Mouse (Mus musculus): ENCODE measurements around the gene Cops8.

Cops8 gene

GRCm38 (mm10) chr1:90602759-90603560 is at the start of gene Cops8:
Gene Cops8, plus strand, starts transcription at chr1:90602981.
- peak; percentile 94 to 97 for DNase-seq (ENCODE audit: low spot score in 2 of 2)

- no peak for DNase-seq (ENCODE audit: low spot score in 2 of 2)
These were observed 45.6 kb upstream of the Cops8 start for GRCm38 (mm10) chr1:90557140-90557539.

- no peak for DNase-seq (ENCODE audit: low spot score in 2 of 2)
These were observed 41.6 kb upstream of the Cops8 start for GRCm38 (mm10) chr1:90560942-90561726.

- DNase-seq (ENCODE audit: low spot score in 2 of 2): no peak
These were observed 38.8 kb upstream of the Cops8 start for GRCm38 (mm10) chr1:90563945-90564344.

GRCm38 (mm10) chr1:90566664-90567440 is 35.9 kb upstream of the Cops8 start:
- DNase-seq (ENCODE audit: low spot score in 2 of 2): no peak

GRCm38 (mm10) chr1:90573831-90574230 is 28.9 kb upstream of the Cops8 start:
- no peak for DNase-seq (ENCODE audit: low spot score in 2 of 2)

GRCm38 (mm10) chr1:90574845-90575244 is 27.9 kb upstream of the Cops8 start:
- no peak for DNase-seq (ENCODE audit: low spot score in 2 of 2)

GRCm38 (mm10) chr1:90577417-90577816 is 25.4 kb upstream of the Cops8 start:
- no peak for DNase-seq (ENCODE audit: low spot score in 2 of 2)

GRCm38 (mm10) chr1:90582635-90583034 is 20.1 kb upstream of the Cops8 start:
- no peak for DNase-seq (ENCODE audit: low spot score in 2 of 2)

- peak; percentile 53 to 84 for DNase-seq (ENCODE audit: low spot score in 2 of 2)
These were observed 14.6 kb upstream of the Cops8 start for GRCm38 (mm10) chr1:90588021-90588734.

GRCm38 (mm10) chr1:90590797-90591196 is 12.0 kb upstream of the Cops8 start:
- DNase-seq (ENCODE audit: low spot score in 2 of 2): peak; percentile 24 to 52

- DNase-seq (ENCODE audit: low spot score in 2 of 2): peak; percentile 55 to 85
These were observed 10.0 kb upstream of the Cops8 start for GRCm38 (mm10) chr1:90592784-90593183.

- DNase-seq (ENCODE audit: low spot score in 2 of 2): no peak
These were observed 3.6 kb upstream of the Cops8 start for GRCm38 (mm10) chr1:90599226-90599625.

GRCm38 (mm10) chr1:90601096-90601495 is 1.7 kb upstream of the Cops8 start:
- no peak for DNase-seq (ENCODE audit: low spot score in 2 of 2)

GRCm38 (mm10) chr1:90603561-90603887 is 743 bp downstream of the Cops8 start:
- DNase-seq (ENCODE audit: low spot score in 2 of 2): no peak

GRCm38 (mm10) chr1:90609363-90609762 is 6.6 kb downstream of the Cops8 start:
- no peak for DNase-seq (ENCODE audit: low spot score in 2 of 2)

- DNase-seq (ENCODE audit: low spot score in 2 of 2): no peak
These were observed 14.5 kb downstream of the Cops8 start for GRCm38 (mm10) chr1:90617258-90617657.

GRCm38 (mm10) chr1:90633415-90634030 is 30.7 kb downstream of the Cops8 start:
- DNase-seq (ENCODE audit: low spot score in 2 of 2): no peak

GRCm38 (mm10) chr1:90634205-90634745 is 31.5 kb downstream of the Cops8 start:
- DNase-seq (ENCODE audit: low spot score in 2 of 2): no peak

GRCm38 (mm10) chr1:90638335-90638734 is 35.6 kb downstream of the Cops8 start:
- DNase-seq (ENCODE audit: low spot score in 2 of 2): no peak

Data from frontal cortex, postnatal 14 days (tissue).